Mouse (Mus musculus) heart, embryonic 11.5 days (tissue): ENCODE data around the gene Lrrk2. TPM values are rescaled to one million over a fixed set of nuclear protein-coding genes. Genes with fewer than 3 reads are reported as not detected.

ENCODE experiments used
- ATAC-seq: fragments of 200-750 bp; cut with Nextera tagmentation; replicated peaks from 2 replicates; pipeline ENCODE4 v1.8.0; 2017; ENCODE audit warnings: moderate library complexity; ENCODE audit not compliant: insufficient number of reproducible peaks, low FRiP score, low TSS enrichment
- H3K27ac ChIP-seq: fragments of 300-500 bp; sonication (generic); 2 replicates; pipeline ENCODE4 v1.5.1; 2014; ENCODE audit warnings: mild to moderate bottlenecking, low read depth, low read length
- H3K27me3 ChIP-seq: fragments of 300-500 bp; sonication (generic); 2 replicates; pipeline ENCODE4 v1.6.1; 2014; ENCODE audit warnings: mild to moderate bottlenecking, low read length, mixed read lengths; ENCODE audit not compliant: control insufficient read depth, insufficient read depth
- H3K36me3 ChIP-seq: fragments of 300-500 bp; sonication (generic); 2 replicates; pipeline ENCODE4 v1.6.1; 2014; ENCODE audit warnings: mild to moderate bottlenecking, low read length, moderate library complexity, mixed read lengths; ENCODE audit not compliant: control insufficient read depth, insufficient read depth
- H3K4me1 ChIP-seq: fragments of 300-500 bp; sonication (generic); 2 replicates; pipeline ENCODE4 v1.6.1; 2014; ENCODE audit warnings: low read length; ENCODE audit not compliant: control insufficient read depth, insufficient read depth
- H3K4me2 ChIP-seq: fragments of 300-500 bp; sonication (generic); 2 replicates; pipeline ENCODE4 v1.6.1; 2014; ENCODE audit warnings: mild to moderate bottlenecking, moderate library complexity
- H3K4me3 ChIP-seq: fragments of 300-500 bp; sonication (generic); 2 replicates; pipeline ENCODE4 v1.5.1; 2014; ENCODE audit warnings: low read depth, low read length
- H3K9ac ChIP-seq: fragments of 300-500 bp; sonication (generic); 2 replicates; pipeline ENCODE4 v1.6.1; 2014; ENCODE audit warnings: mild to moderate bottlenecking, low read depth, low read length, moderate library complexity
- H3K9me3 ChIP-seq: fragments of 300-500 bp; sonication (generic); replicated peaks from 2 replicates; pipeline ENCODE4 v1.6.1; 2016; ENCODE audit warnings: low read length; ENCODE audit not compliant: control insufficient read depth
- WGBS: fragments of 180-500 bp; shearing (Covaris S2); extraction: QIAGEN DNeasy Blood & Tissue Kit; methylation state at CpG from one replicate; pipeline ENCODE4 v1.1.7; 2014; ENCODE audit not compliant: insufficient replicate concordance; 5-methylcytosine and 5-hydroxymethylcytosine counted together
- polyA plus RNA-seq: library from polyadenylated mRNA; unstranded; fragments of >200 nt; fragmentation: Nextera tagmentation; extraction: Ambion mirVana; gene quantifications from 2 replicates; pipeline ENCODE4 v1.2.1, GENCODE M21; 2014

Lrrk2 gene
- polyA plus RNA-seq, 1 experiment from 2014 or later: 5.6 TPM

DNA sequence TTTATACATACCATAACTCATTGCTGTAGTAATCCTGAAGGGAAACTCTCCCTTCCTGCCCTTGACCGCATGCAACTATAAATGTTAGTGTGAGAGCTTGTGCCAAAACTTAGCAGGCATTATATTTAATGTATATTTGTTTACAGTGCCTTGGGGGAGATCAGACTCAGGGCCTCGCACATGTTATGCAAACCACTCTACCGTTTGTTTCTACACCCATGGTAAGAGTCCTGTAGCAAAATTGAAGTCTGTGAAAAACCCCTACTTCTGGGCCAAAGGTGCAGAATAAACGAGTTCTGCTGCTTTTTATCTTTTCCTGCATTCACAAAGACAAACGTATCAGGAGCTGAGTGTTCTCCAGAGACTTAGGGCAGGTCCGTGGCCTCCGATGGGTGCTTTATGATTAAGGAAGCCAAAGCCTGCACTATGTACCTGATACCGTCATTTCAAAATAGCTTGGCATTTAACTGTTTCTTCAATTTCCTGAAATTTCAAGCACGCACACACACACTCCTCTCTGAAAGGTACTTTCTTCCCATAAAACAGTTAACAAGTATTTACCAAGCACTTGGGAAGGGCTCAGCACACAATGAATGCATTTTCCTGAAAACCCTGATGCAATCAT, 30.2 kb upstream of the Lrrk2 start:
- ATAC-seq: no peak

DNA sequence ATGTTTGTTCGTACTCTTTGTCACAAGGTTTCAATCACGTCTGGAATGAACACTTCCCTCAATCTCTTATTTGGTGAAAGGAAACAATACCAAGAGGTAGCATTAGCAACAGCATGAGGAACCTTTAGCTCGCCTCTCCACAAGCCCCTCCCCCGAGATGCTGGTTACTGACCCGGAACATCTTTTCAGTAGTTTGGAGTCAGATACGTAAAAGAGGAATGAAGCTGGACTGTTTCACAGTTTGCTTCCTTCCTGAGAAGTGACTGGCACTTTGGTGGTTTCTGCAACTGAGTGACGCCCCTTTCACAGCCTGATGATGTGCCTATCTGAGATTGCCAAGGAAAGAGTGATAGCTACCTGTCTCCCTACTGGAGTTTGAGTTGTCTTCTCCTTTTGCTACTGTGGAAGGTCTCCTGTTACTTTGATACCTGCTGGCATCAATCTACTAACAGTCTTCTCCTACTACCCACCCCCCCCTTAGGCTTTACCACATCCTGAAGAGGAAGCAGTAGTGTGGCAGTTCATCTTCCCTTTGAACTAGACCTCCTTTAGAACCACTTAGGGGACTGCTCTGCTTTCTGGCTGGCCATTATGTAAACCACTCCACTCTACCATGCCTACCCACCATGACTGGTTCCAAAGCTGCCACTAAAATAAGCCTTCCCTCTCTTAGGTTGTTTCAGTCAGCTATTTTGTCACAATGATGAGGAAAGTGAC, 29.2 kb upstream of the Lrrk2 start:
- no peak overlapping the region for H3K27ac ChIP-seq
- H3K4me2 ChIP-seq: no peak overlapping the region
- no peaks in the 10 kb centered on the region for H3K9me3 ChIP-seq
- H3K36me3 ChIP-seq: no peaks in the 10 kb centered on the region
- H3K9ac ChIP-seq: no peak overlapping the region
- H3K4me1 ChIP-seq: no peaks in the 10 kb centered on the region
- 75% methylated on average over 7 of the region's 7 CpGs for WGBS
- H3K4me3 ChIP-seq: no peak overlapping the region
- H3K27me3 ChIP-seq: no peaks in the 10 kb centered on the region
- no peak for ATAC-seq

More for the DNA sequence above, 30.2 kb upstream of the Lrrk2 start:
- Histone ChIP-seq H3K9me3 (no peaks in the 10 kb centered on the region), H3K4me3 (no peak overlapping the region), H3K27ac (no peak overlapping the region), H3K4me1 (no peaks in the 10 kb centered on the region), H3K36me3 (no peaks in the 10 kb centered on the region), H3K4me2 (no peak overlapping the region), H3K9ac (no peak overlapping the region), H3K27me3 (no peaks in the 10 kb centered on the region)
- WGBS: 65% methylated on average over 9 of the region's 9 CpGs

DNA sequence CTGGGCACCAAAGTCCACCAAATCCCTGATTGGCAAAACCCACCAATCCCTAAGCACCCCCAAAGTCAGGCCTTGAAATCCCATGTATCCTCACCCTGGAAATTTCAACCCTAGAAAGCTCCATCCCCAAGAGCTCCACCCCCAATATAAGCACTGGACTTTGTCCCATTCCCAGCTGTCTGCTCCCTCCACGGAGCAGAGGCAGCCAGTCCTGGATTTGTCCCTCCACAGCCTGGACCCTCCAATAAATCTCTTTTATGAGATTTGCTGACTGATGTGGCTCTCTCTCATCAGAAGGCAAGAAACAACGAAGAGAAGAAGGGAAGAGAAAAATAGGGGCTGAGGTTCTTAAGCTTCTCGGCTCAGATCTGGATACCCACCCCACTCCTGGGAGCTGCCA, 22.7 kb upstream of the Lrrk2 start:
- 60% methylated on average over 3 of the region's 3 CpGs for WGBS
- Histone ChIP-seq H3K27me3 (no peaks in the 10 kb centered on the region), H3K9me3 (no peaks in the 10 kb centered on the region), H3K4me1 (no peaks in the 10 kb centered on the region), H3K4me2 (no peak overlapping the region), H3K27ac (no peak overlapping the region), H3K4me3 (no peak overlapping the region), H3K9ac (no peak overlapping the region), H3K36me3 (no peaks in the 10 kb centered on the region)
- no peak for ATAC-seq

DNA sequence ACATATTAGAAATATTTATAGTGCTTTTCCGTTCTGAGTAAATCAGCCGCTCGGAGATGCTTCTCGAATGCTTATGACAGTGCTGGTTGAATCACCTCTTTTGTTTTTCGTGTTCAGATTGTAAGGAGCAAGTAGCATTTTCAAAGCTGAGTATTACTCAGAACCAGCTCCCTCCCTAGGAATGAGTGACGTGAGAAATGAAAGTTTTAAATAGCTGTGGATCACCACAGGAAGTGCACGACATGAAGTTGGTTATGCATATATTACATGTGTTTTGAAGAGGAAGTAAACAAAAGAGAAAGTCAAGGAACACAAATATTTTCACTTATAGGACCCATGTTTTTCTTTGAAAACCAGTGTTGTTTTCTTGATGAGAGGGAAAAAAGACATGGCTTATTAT, 21.5 kb upstream of the Lrrk2 start:
- no peaks in the 10 kb centered on the region for H3K9me3 ChIP-seq
- H3K4me3 ChIP-seq: no peak overlapping the region
- no peak overlapping the region for H3K27ac ChIP-seq
- 73% methylated on average over 7 of the region's 7 CpGs for WGBS
- H3K4me2 ChIP-seq: no peak overlapping the region
- H3K4me1 ChIP-seq: no peaks in the 10 kb centered on the region
- H3K27me3 ChIP-seq: no peaks in the 10 kb centered on the region
- no peaks in the 10 kb centered on the region for H3K36me3 ChIP-seq
- H3K9ac ChIP-seq: no peak overlapping the region
- no peak for ATAC-seq

DNA sequence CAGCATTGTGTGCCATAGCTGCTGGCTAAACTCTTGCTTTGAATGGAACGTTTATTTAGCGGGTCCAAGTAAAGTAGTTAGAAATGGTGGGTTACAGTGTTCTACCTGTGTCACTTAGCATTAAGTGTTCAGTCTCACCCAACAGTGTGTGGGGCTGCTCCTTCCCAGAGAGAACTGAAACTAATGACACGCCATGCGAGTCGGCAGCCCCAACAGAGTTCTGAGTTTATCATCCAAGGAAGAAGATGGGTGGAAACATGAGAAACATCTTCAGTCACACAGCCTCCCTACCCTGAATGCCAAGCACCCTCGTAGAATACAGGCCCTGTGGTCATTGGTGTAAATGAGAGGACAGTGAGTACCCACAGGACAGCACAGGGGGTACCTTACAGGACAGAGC, 14.7 kb upstream of the Lrrk2 start:
- ATAC-seq: no peak
- H3K4me3 ChIP-seq: no peak overlapping the region
- no peak overlapping the region for H3K27ac ChIP-seq
- no peaks in the 10 kb centered on the region for H3K9me3 ChIP-seq
- no peaks in the 10 kb centered on the region for H3K27me3 ChIP-seq
- no peaks in the 10 kb centered on the region for H3K4me1 ChIP-seq
- H3K4me2 ChIP-seq: no peak overlapping the region
- 82% methylated on average over 6 of the region's 6 CpGs for WGBS
- no peak overlapping the region for H3K9ac ChIP-seq
- H3K36me3 ChIP-seq: no peaks in the 10 kb centered on the region

DNA sequence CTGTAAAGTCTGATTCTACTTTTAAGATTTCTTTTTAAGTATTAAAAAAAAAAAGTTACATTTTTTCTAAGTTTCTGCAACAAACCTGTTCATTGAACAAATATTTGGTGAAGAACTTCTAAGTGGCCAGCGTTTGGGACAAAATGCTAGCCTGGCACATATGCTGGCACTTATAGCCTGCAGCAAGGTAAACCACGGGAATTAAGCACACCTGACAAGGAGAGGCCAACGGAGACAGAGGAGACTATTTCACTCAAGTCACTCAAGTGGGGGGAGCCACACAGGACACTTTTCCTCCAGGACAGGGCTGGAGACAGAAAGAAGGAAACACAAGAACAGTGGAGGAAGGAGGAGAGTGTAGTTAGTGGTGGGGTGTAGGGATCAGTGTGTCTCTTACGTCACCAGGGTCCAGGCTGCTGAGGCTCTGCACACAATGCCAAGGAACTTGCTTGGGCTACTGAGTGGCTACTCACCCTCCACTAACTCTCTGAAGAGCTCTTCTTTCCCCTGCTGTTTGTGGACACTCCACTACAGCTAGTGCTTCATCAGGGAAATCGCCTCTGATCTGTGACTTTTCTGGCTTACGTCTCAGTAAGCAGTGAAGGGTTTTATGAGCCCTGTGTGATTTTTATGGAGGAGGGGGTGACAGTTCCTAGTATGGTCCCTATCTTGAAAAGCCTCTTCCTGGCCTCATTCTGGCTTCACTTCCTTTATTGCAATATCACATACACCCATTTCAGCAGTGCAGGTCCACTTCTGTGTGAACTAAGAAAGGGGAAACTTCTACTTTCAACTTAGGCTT, 12.5 kb upstream of the Lrrk2 start:
- H3K27me3 ChIP-seq: no peaks in the 10 kb centered on the region
- no peak overlapping the region for H3K9ac ChIP-seq
- H3K9me3 ChIP-seq: no peaks in the 10 kb centered on the region
- no peak overlapping the region for H3K4me2 ChIP-seq
- no peaks in the 10 kb centered on the region for H3K4me1 ChIP-seq
- H3K27ac ChIP-seq: no peak overlapping the region
- no peak overlapping the region for H3K4me3 ChIP-seq
- 79% methylated on average over 6 of the region's 6 CpGs for WGBS
- H3K36me3 ChIP-seq: no peaks in the 10 kb centered on the region
- no peak for ATAC-seq

DNA sequence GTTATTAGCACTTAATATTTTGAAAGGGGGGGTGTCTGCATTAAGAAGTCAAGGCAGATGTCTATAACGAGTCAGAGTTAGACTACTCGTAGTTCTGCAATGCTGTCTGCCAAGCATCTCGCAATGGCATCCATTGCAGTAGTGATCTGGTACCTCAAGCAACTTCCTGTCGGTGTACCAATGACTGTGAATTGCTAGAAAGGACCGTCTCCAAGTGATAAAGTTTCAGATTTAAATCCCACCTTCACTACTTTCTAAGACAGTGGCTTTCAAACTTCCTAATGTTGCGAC, 12.0 kb upstream of the Lrrk2 start:
- Histone ChIP-seq H3K4me3 (no peak overlapping the region), H3K4me2 (no peak overlapping the region), H3K27ac (no peak overlapping the region), H3K9ac (no peak overlapping the region), H3K9me3 (no peaks in the 10 kb centered on the region), H3K36me3 (no peaks in the 10 kb centered on the region), H3K4me1 (no peaks in the 10 kb centered on the region), H3K27me3 (no peaks in the 10 kb centered on the region)
- WGBS: 77% methylated on average over 6 of the region's 6 CpGs
- no peak for ATAC-seq

DNA sequence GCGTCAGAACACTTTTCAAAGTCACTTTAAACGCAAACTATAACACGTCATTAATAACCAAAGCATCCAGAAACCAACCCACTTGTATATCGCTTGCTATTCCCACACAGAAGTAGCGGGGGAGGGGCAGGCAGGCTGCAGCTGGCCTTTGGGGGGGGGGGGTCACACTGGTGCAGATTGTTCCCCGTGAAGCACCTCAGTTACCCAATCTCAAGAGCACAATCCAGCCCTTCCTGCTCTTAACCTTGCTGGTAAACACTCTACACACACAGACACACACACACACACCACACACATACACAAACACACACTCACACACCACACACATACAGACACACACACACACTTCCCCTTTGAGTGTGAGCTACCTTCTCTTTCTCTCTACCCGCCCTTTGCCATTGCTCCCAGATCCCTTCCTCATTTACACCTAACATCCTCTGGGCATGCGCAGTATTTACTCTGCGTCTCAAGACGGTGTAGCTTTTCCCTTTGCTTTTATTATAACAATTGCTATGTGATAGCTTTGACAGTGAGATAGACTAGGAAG, 8.3 kb upstream of the Lrrk2 start:
- Histone ChIP-seq H3K4me3 (no peak overlapping the region), H3K4me1 (no peaks in the 10 kb centered on the region), H3K36me3 (no peaks in the 10 kb centered on the region), H3K9me3 (no peaks in the 10 kb centered on the region), H3K27me3 (no peaks in the 10 kb centered on the region), H3K27ac (no peak overlapping the region), H3K4me2 (no peak overlapping the region), H3K9ac (no peak overlapping the region)
- WGBS: 81% methylated on average over 10 of the region's 10 CpGs
- ATAC-seq: no peak
